Mouse (Mus musculus) E14TG2a.4 (cell line): Measurements from ENCODE around the gene Gm21987.

Source experiments
- H3K27me3 ChIP-seq: 2 replicates; pipeline ENCODE4 v1.6.1; 2014; ENCODE audit warnings: low read length, control low read depth; ENCODE audit not compliant: insufficient read depth
- H3K36me3 ChIP-seq: 2 replicates; pipeline ENCODE4 v1.6.1; 2014; ENCODE audit warnings: low read length, control low read depth; ENCODE audit not compliant: insufficient read depth
- H3K4me1 ChIP-seq: replicated peaks from 2 replicates; pipeline ENCODE4 v1.6.1; 2014; ENCODE audit warnings: low read depth, low read length, control low read depth
- H3K4me3 ChIP-seq: replicated peaks from 2 replicates; pipeline ENCODE4 v1.5.1; 2014; ENCODE audit warnings: mild to moderate bottlenecking, low read length
- H3K9me3 ChIP-seq: 2 replicates; pipeline ENCODE4 v1.6.1; 2014; ENCODE audit warnings: low read length, control low read depth
- CTCF ChIP-seq: conservative IDR thresholded peaks from 2 replicates; pipeline ENCODE4 v1.5.1; 2014; ENCODE audit warnings: low read length
- NANOG ChIP-seq: IDR thresholded peaks from 2 replicates; pipeline ENCODE4 v1.6.1; 2014; ENCODE audit warnings: borderline replicate concordance, low read length, mixed read lengths
- POU5F1 ChIP-seq: IDR thresholded peaks from 2 replicates; pipeline ENCODE4 v1.6.1; 2014; ENCODE audit warnings: low read length, borderline replicate concordance

Gm21987 gene

GRCm38 (mm10) chr16:38354185-38354913, 7.5 kb downstream of the Gm21987 start:
- Histone ChIP-seq H3K9me3 (no peaks in the 10 kb centered on the region), H3K4me1 (peaks cover 9% of the 10 kb centered on the region), H3K36me3 (peaks cover 48% of the 10 kb centered on the region), H3K4me3 (no peak overlapping the region), H3K27me3 (no peaks in the 10 kb centered on the region)
- TF ChIP-seq CTCF (no peak), POU5F1 (no peak)

- Histone ChIP-seq H3K27me3 (peaks cover 10% of the 10 kb centered on the region), H3K4me1 (peaks cover 7% of the 10 kb centered on the region; the same call in 1 of the 2 replicates)
Observed at GRCm38 (mm10) chr16:38358256-38358812, 11.5 kb downstream of the Gm21987 start.

GRCm38 (mm10) chr16:38359241-38359640, 12.4 kb downstream of the Gm21987 start:
- TF ChIP-seq NANOG (no peak), CTCF (no peak), POU5F1 (no peak)
- Histone ChIP-seq H3K4me3 (no peak overlapping the region), H3K27me3 (peaks cover 10% of the 10 kb centered on the region), H3K9me3 (no peaks in the 10 kb centered on the region), H3K4me1 (peaks cover 7% of the 10 kb centered on the region; the same call in 1 of the 2 replicates), H3K36me3 (peaks cover 6% of the 10 kb centered on the region; the same call in 1 of the 2 replicates)

More at GRCm38 (mm10) chr16:38358256-38358812, 11.5 kb downstream of the Gm21987 start:
- Histone ChIP-seq H3K4me3 (no peak overlapping the region), H3K9me3 (no peaks in the 10 kb centered on the region), H3K36me3 (peaks cover 12% of the 10 kb centered on the region; the same call in 1 of the 2 replicates)
- TF ChIP-seq CTCF, result no peak
- TF ChIP-seq NANOG, result no peak
- no peak for TF ChIP-seq POU5F1

- Histone ChIP-seq H3K4me3 (no peak overlapping the region), H3K9me3 (no peaks in the 10 kb centered on the region)
- no peak for TF ChIP-seq NANOG
- no peak for TF ChIP-seq POU5F1
- TF ChIP-seq CTCF, result no peak
Observed at GRCm38 (mm10) chr16:38359857-38360256, 13.0 kb downstream of the Gm21987 start.

GRCm38 (mm10) chr16:38360317-38360716, 13.5 kb downstream of the Gm21987 start:
- TF ChIP-seq NANOG (no peak), POU5F1 (no peak), CTCF (no peak)
- H3K4me3 ChIP-seq, result no peak overlapping the region
- H3K9me3 ChIP-seq, result no peaks in the 10 kb centered on the region

More at GRCm38 (mm10) chr16:38359857-38360256, 13.0 kb downstream of the Gm21987 start:
- Histone ChIP-seq H3K36me3 (0 out of 2 replicates have a peak, but pooled peaks cover 4% of the 10 kb centered on the region), H3K4me1 (peaks cover 7% of the 10 kb centered on the region; the same call in 1 of the 2 replicates), H3K27me3 (peaks cover 10% of the 10 kb centered on the region)

GRCm38 (mm10) chr16:38361933-38362332, 15.1 kb downstream of the Gm21987 start, which contains the start of gene Popdc2:
Popdc2 (plus strand) TSS chr16:38362209.
- no peaks in the 10 kb centered on the region for H3K36me3 ChIP-seq
- peaks cover 7% of the 10 kb centered on the region; the same call in 1 of the 2 replicates for H3K4me1 ChIP-seq
- TF ChIP-seq POU5F1 (no peak), CTCF (no peak), NANOG (no peak)
- H3K4me3 ChIP-seq, result no peak within 1 kb of the TSS
- H3K9me3 ChIP-seq, result no peaks in the 10 kb centered on the region
- peaks cover 10% of the 10 kb centered on the region for H3K27me3 ChIP-seq

More at GRCm38 (mm10) chr16:38360317-38360716, 13.5 kb downstream of the Gm21987 start:
- peaks cover 7% of the 10 kb centered on the region; the same call in 1 of the 2 replicates for H3K4me1 ChIP-seq
- 0 out of 2 replicates have a peak, but pooled peaks cover 4% of the 10 kb centered on the region for H3K36me3 ChIP-seq
- H3K27me3 ChIP-seq, result peaks cover 10% of the 10 kb centered on the region

- no peaks in the 10 kb centered on the region for H3K36me3 ChIP-seq
Observed at GRCm38 (mm10) chr16:38362493-38363255, 15.8 kb downstream of the Gm21987 start.

GRCm38 (mm10) chr16:38363256-38363595, 16.4 kb downstream of the Gm21987 start:
- H3K27me3 ChIP-seq, result peaks cover 10% of the 10 kb centered on the region
- H3K4me1 ChIP-seq, result peaks cover 7% of the 10 kb centered on the region; the same call in 1 of the 2 replicates
- H3K36me3 ChIP-seq, result no peaks in the 10 kb centered on the region
- H3K9me3 ChIP-seq, result no peaks in the 10 kb centered on the region
- no peak for TF ChIP-seq CTCF
- TF ChIP-seq POU5F1, result no peak
- TF ChIP-seq NANOG, result no peak
- H3K4me3 ChIP-seq, result no peak overlapping the region

More at GRCm38 (mm10) chr16:38362493-38363255, 15.8 kb downstream of the Gm21987 start:
- peaks cover 10% of the 10 kb centered on the region for H3K27me3 ChIP-seq
- no peaks in the 10 kb centered on the region for H3K9me3 ChIP-seq
- peaks cover 7% of the 10 kb centered on the region; the same call in 1 of the 2 replicates for H3K4me1 ChIP-seq
- no peak overlapping the region for H3K4me3 ChIP-seq
- TF ChIP-seq POU5F1, result no peak
- TF ChIP-seq CTCF, result no peak
- no peak for TF ChIP-seq NANOG
